In the genomic region with DNA sequence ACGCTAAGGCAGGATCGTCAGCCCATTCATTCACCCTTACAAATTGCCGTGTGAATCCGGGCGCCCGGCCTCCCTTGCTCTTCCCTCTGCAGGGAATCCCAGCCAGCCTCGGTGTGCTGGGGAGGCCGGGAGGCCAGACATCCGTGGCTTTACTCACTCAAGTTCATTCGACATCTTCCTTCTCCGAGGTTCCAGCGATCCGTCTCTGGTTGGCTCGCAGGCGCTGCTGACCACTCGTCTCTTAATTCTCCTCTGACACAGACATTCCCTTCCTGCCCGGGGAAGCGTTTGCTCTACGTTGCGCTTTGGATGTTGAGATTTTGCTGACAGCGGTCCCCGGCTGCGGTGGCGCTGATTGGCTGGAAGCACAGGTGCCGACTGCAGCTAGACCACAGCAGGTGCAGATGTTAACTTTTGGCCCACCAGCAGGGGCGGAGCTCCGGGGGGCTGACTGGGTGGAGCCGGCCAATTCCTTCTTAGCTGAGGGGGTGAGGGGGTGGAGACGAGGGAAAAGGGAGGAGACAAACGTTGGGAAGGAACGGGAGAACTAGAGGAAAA, we compare ENCODE assay signal across 8 mouse cellular contexts. TPM values are rescaled to one million over a fixed set of nuclear protein-coding genes. Genes with fewer than 3 reads are reported as not detected.
DNase-seq lines count a peak whose midpoint lies in the region; ATAC-seq lines count a peak whose summit lies in the region.

A gene (minus strand): TSS at position 380 of the 558 bp plus-strand sequence.

- no peaks in the 10 kb centered on the region for H3K36me3 ChIP-seq in embryonic facial prominence, embryonic 11.5 days (replicated peaks; ENCODE audit: control insufficient read depth, insufficient read depth, low read depth, low read length)
- H3K36me3 ChIP-seq in hindbrain, embryonic 14.5 days (replicated peaks; ENCODE audit: control insufficient read depth, insufficient read depth): no peaks in the 10 kb centered on the region
- H3K36me3 ChIP-seq in limb, embryonic 12.5 days: no peaks in the 10 kb centered on the region
- no peaks in the 10 kb centered on the region for H3K36me3 ChIP-seq in midbrain, embryonic 13.5 days

- H3K27me3 ChIP-seq in embryonic facial prominence, embryonic 11.5 days (ENCODE audit: control insufficient read depth, insufficient read depth, low read length): peaks cover 37% of the 10 kb centered on the region
- H3K27me3 ChIP-seq in hindbrain, embryonic 14.5 days (ENCODE audit: control insufficient read depth, insufficient read depth, low read length): peaks cover 58% of the 10 kb centered on the region
- H3K27me3 ChIP-seq in limb, embryonic 12.5 days: peaks cover 67% of the 10 kb centered on the region
- peaks cover 67% of the 10 kb centered on the region for H3K27me3 ChIP-seq in midbrain, embryonic 13.5 days

- peaks cover 10% of the 10 kb centered on the region for H3K4me1 ChIP-seq in embryonic facial prominence, embryonic 11.5 days (ENCODE audit: control insufficient read depth, insufficient read depth, low read length)
- peaks cover 12% of the 10 kb centered on the region; the same call in 1 of the 2 replicates for H3K4me1 ChIP-seq in hindbrain, embryonic 14.5 days (replicated peaks; ENCODE audit: control insufficient read depth, insufficient read depth, low read length)
- peaks cover 58% of the 10 kb centered on the region for H3K4me1 ChIP-seq in limb, embryonic 12.5 days (replicated peaks)
- peaks cover 58% of the 10 kb centered on the region for H3K4me1 ChIP-seq in midbrain, embryonic 13.5 days (replicated peaks)

- H3K9me3 ChIP-seq in embryonic facial prominence, embryonic 11.5 days (replicated peaks; ENCODE audit: control insufficient read depth, low read length): no peaks in the 10 kb centered on the region
- H3K9me3 ChIP-seq in hindbrain, embryonic 14.5 days (ENCODE audit: control insufficient read depth, low read length): no peaks in the 10 kb centered on the region
- H3K9me3 ChIP-seq in limb, embryonic 12.5 days: no peaks in the 10 kb centered on the region
- H3K9me3 ChIP-seq in midbrain, embryonic 13.5 days: no peaks in the 10 kb centered on the region

- H3K4me3 ChIP-seq in embryonic facial prominence, embryonic 11.5 days (ENCODE audit: low read depth, low read length): no peak within 1 kb of the TSS
- peak within 1 kb of the TSS; percentile 31 for H3K4me3 ChIP-seq in hindbrain, embryonic 14.5 days (replicated peaks; ENCODE audit: low read length)
- H3K4me3 ChIP-seq in limb, embryonic 12.5 days (replicated peaks): peak within 1 kb of the TSS; percentile 31
- peak within 1 kb of the TSS; percentile 32 for H3K4me3 ChIP-seq in midbrain, embryonic 13.5 days (replicated peaks)

- intact Hi-C loops in left cerebral cortex, postnatal 4 days (cut with DNase I): no loop called here
- intact Hi-C loops in gastrocnemius, postnatal 14 days (cut with DNase I; ENCODE audit: low total_unique reads): no loop called here

- peak within 1 kb of the TSS; percentile 21 for H3K4me2 ChIP-seq in embryonic facial prominence, embryonic 11.5 days (ENCODE audit: low read depth, low read length)
- peak within 1 kb of the TSS; percentile 75 for H3K4me2 ChIP-seq in hindbrain, embryonic 14.5 days (replicated peaks)
- H3K4me2 ChIP-seq in limb, embryonic 12.5 days: peak within 1 kb of the TSS; percentile 55
- peak within 1 kb of the TSS; percentile 56 for H3K4me2 ChIP-seq in midbrain, embryonic 13.5 days (replicated peaks)

- peak; percentile 25 to 48 for DNase-seq in left cerebral cortex, adult 18-20 months (ENCODE audit: low spot score in 2 of 2)
- DNase-seq in left cerebral cortex, postnatal 4 days: no peak
- peak; percentile 54 for DNase-seq in embryonic facial prominence, embryonic 11.5 days (ENCODE audit: low spot score)
- peak; percentile 55 for DNase-seq in hindbrain, embryonic 14.5 days (ENCODE audit: low spot score)
- DNase-seq in thymus, adult 18-20 months: peak; percentile 72 to 73
- DNase-seq in gastrocnemius, postnatal 14 days: no peak

- no peak within 1 kb of the TSS for H3K9ac ChIP-seq in embryonic facial prominence, embryonic 11.5 days (replicated peaks; ENCODE audit: low read length)
- peak within 1 kb of the TSS; percentile 50 for H3K9ac ChIP-seq in hindbrain, embryonic 14.5 days
- peak within 1 kb of the TSS; percentile 1; the same call in 1 of the 2 replicates for H3K9ac ChIP-seq in limb, embryonic 12.5 days (replicated peaks)
- peak within 1 kb of the TSS; percentile 45 for H3K9ac ChIP-seq in midbrain, embryonic 13.5 days (replicated peaks)

- no peak within 1 kb of the TSS for H3K27ac ChIP-seq in embryonic facial prominence, embryonic 11.5 days (replicated peaks; ENCODE audit: low read depth, low read length)
- peak within 1 kb of the TSS; percentile 49; the same call in 1 of the 2 replicates for H3K27ac ChIP-seq in hindbrain, embryonic 14.5 days
- no peak within 1 kb of the TSS for H3K27ac ChIP-seq in limb, embryonic 12.5 days
- H3K27ac ChIP-seq in midbrain, embryonic 13.5 days: no peak within 1 kb of the TSS

- ATAC-seq in embryonic facial prominence, embryonic 11.5 days (replicated peaks; ENCODE audit: insufficient number of reproducible peaks, low FRiP score, low TSS enrichment, low read depth): no peak
- no peak for ATAC-seq in hindbrain, embryonic 14.5 days (ENCODE audit: low FRiP score)
- no peak for ATAC-seq in limb, embryonic 12.5 days (ENCODE audit: insufficient number of reproducible peaks, insufficient read depth, low FRiP score, low TSS enrichment, low read depth)
- no peak for ATAC-seq in midbrain, embryonic 13.5 days

- WGBS in embryonic facial prominence, embryonic 11.5 days: under 1% methylated on average over 31 of the region's 31 CpGs
- WGBS in hindbrain, embryonic 14.5 days: under 1% methylated on average over 31 of the region's 31 CpGs
- under 1% methylated on average over 31 of the region's 31 CpGs for WGBS in limb, embryonic 12.5 days
- under 1% methylated on average over 31 of the region's 31 CpGs for WGBS in midbrain, embryonic 13.5 days

RNA-seq across cellular contexts. Expression of the gene that starts here (rescaled TPM):
- total RNA-seq in left cerebral cortex, adult 18-20 months (2021): 1 to 10 TPM; 1.0 to 1.8 TPM
- under 1 TPM; 0.32 to 0.34 TPM for total RNA-seq in left cerebral cortex, postnatal 4 days (2021)
- 10.1 and 13.0 TPM in 2 replicates for polyA plus RNA-seq in embryonic facial prominence, embryonic 11.5 days (2014; fragmentation: Nextera tagmentation; extraction: Ambion mirVana)
- polyA plus RNA-seq in hindbrain, embryonic 14.5 days (2014; fragmentation: Nextera tagmentation; extraction: Ambion mirVana): 1.0 and 1.1 TPM in 2 replicates
- 11.1 and 11.7 TPM in 2 replicates for polyA plus RNA-seq in limb, embryonic 12.5 days (2016; fragmentation: Nextera tagmentation; extraction: Ambion mirVana)
- 2.1 and 2.8 TPM in 2 replicates for polyA plus RNA-seq in midbrain, embryonic 13.5 days (2015; fragmentation: Nextera tagmentation; extraction: Ambion mirVana)
- total RNA-seq in gastrocnemius, postnatal 14 days (2021): under 1 TPM; 0.16 to 0.29 TPM

Comparison
In these comparisons a context has a peak if more than half of its experiments do, and no peak if none do; other contexts are left out.
1. DNase-seq: peak in left cerebral cortex, adult 18-20 months (2 of 2), embryonic facial prominence, embryonic 11.5 days (single experiment), hindbrain, embryonic 14.5 days (single experiment) and thymus, adult 18-20 months (2 of 2); none in left cerebral cortex, postnatal 4 days (single experiment) and gastrocnemius, postnatal 14 days (single experiment).
2. H3K4me2 ChIP-seq: peak in every context shown above with its lines; median percentile 75 in hindbrain, embryonic 14.5 days; 56 in midbrain, embryonic 13.5 days; 55 in limb, embryonic 12.5 days; 21 in embryonic facial prominence, embryonic 11.5 days.